In genomic region chr9:83615912-83616585, GRCm38 (mm10) we compare ENCODE assay signal across 11 mouse cellular contexts.
DNase-seq lines count a peak whose midpoint lies in the region; ATAC-seq and TF ChIP-seq lines count a peak whose summit lies in the region.
"Had no signal": no experiment of that assay in that cellular context is flagged by ENCODE, and none has a peak within 500 bp of the region (broad histone marks: within the 10 kb centered on the region; RNA-seq: fewer than 3 reads in every experiment).

No protein-coding gene starts in this region.

- no peak for DNase-seq in kidney, postnatal 4 days
- DNase-seq in CH12.LX (ENCODE audit: extremely low read depth) (no peak), R1 (ENCODE audit: low read depth, low spot score) (peak; percentile 21)
- DNase-seq in gastrocnemius, adult 2 months, result no peak
- DNase-seq in layer of hippocampus, adult 2 months (ENCODE audit: low spot score in 2 of 2), result no peak
- DNase-seq: embryo, embryonic 11 days; gastrocnemius, postnatal 25 days; kidney, adult 9 months; liver, postnatal 0 days had no signal

- WGBS in kidney, embryonic 15.5 days, result 13% methylated on average over 6 of the region's 6 CpGs
- 32% methylated on average over 6 of the region's 6 CpGs for WGBS in intestine, embryonic 16.5 days

- H3K4me1 ChIP-seq in kidney, embryonic 15.5 days, result peaks cover 30% of the 10 kb centered on the region
- H3K4me1 ChIP-seq in CH12.LX (ENCODE audit: control insufficient read depth in 1 of 2, insufficient read depth in 2 of 2), result peaks cover 4 to 18% of the 10 kb centered on the region in 2 experiments; a peak in 2 of 4 replicates
- peaks cover 5% of the 10 kb centered on the region; the same call in 1 of the 2 replicates for H3K4me1 ChIP-seq in intestine, embryonic 16.5 days (ENCODE audit: control insufficient read depth, insufficient read depth, low read length)

- dilution Hi-C loops in CH12.LX (cut with MboI; ENCODE audit: extremely low pct_ligation_motif_present, extremely low pct_unique_long_range_greater_than_20kb, low sequenced_read_pairs), result no loop called here

- H3K9me3 ChIP-seq in kidney, embryonic 15.5 days (replicated peaks), result no peaks in the 10 kb centered on the region
- no peaks in the 10 kb centered on the region for H3K9me3 ChIP-seq in CH12.LX (replicated peaks; ENCODE audit: low read length)
- no peaks in the 10 kb centered on the region for H3K9me3 ChIP-seq in intestine, embryonic 16.5 days (ENCODE audit: control insufficient read depth, low read length)

- peak overlapping the region; percentile 75 for H3K27ac ChIP-seq in kidney, embryonic 15.5 days
- no peak overlapping the region for H3K27ac ChIP-seq in CH12.LX (ENCODE audit: insufficient read depth, low read depth)
- H3K27ac ChIP-seq in intestine, embryonic 16.5 days (ENCODE audit: low read length), result no peak overlapping the region
- H3K27ac ChIP-seq in gastrocnemius, adult 2 months, result no peak overlapping the region
- H3K27ac ChIP-seq in layer of hippocampus, adult 2 months, result no peak overlapping the region

- no peaks in the 10 kb centered on the region for H3K79me2 ChIP-seq in CH12.LX (replicated peaks; ENCODE audit: control insufficient read depth, extremely low read depth, insufficient read depth, poor library complexity, severe bottlenecking)

- H3K27me3 ChIP-seq in kidney, embryonic 15.5 days, result no peaks in the 10 kb centered on the region
- H3K27me3 ChIP-seq in CH12.LX (replicated peaks), result no peaks in the 10 kb centered on the region
- H3K27me3 ChIP-seq in intestine, embryonic 16.5 days (replicated peaks; ENCODE audit: control insufficient read depth, insufficient read depth, low read length), result no peaks in the 10 kb centered on the region

- H3K4me3 ChIP-seq in kidney, embryonic 15.5 days (replicated peaks), result no peak overlapping the region
- H3K4me3 ChIP-seq in CH12.LX (replicated peaks in 1 of 3; ENCODE audit: low read depth in 2 of 3, low read length in 2 of 3, poor library complexity in 1 of 3), result no peak overlapping the region
- H3K4me3 ChIP-seq in intestine, embryonic 16.5 days (ENCODE audit: low read length), result no peak overlapping the region
- H3K4me3 ChIP-seq in gastrocnemius, adult 2 months, result no peak overlapping the region
- no peak overlapping the region for H3K4me3 ChIP-seq in layer of hippocampus, adult 2 months

- intact Hi-C loops in gastrocnemius, adult 2 months (cut with DNase I), result no loop called here

- H3K4me2 ChIP-seq in kidney, embryonic 15.5 days, result peak overlapping the region; percentile 15; the same call in 1 of the 2 replicates
- H3K4me2 ChIP-seq in CH12.LX (ENCODE audit: insufficient read depth, low read depth, poor library complexity, severe bottlenecking), result no peak overlapping the region
- H3K4me2 ChIP-seq in intestine, embryonic 16.5 days (ENCODE audit: low read depth, low read length), result no peak overlapping the region

- in situ Hi-C loops in CH12.LX (cut with MboI; ENCODE audit: low pct_ligation_motif_present, low pct_unique_long_range_greater_than_20kb, low sequenced_read_pairs), result loop anchor here (25.0 kb wide), 2 partner anchors 379 to 754 kb away; no protein-coding TSS in a partner anchor

- no peak for TF ChIP-seq RAD21 in CH12.LX (IDR thresholded peaks at IDR 0.05; ENCODE audit: low read depth, low read length)

- TF ChIP-seq CTCF in CH12.LX (conservative IDR thresholded peaks at IDR 0.05 in 1 of 2, IDR thresholded peaks at IDR 0.05 in 1 of 2; ENCODE audit: low read depth in 2 of 2, low read length in 2 of 2), result no peak
- TF ChIP-seq CTCF in gastrocnemius, adult 2 months (IDR thresholded peaks at IDR 0.05), result no peak
- TF ChIP-seq CTCF in layer of hippocampus, adult 2 months (conservative IDR thresholded peaks at IDR 0.05), result no peak

- no peak for TF ChIP-seq POLR2A in CH12.LX (IDR thresholded peaks at IDR 0.05; ENCODE audit: low read depth, low read length)

- no peak overlapping the region for H3K9ac ChIP-seq in kidney, embryonic 15.5 days
- H3K9ac ChIP-seq in CH12.LX (ENCODE audit: insufficient read depth, low read depth), result no peak overlapping the region
- no peak overlapping the region for H3K9ac ChIP-seq in intestine, embryonic 16.5 days (ENCODE audit: low read depth, low read length)
- H3K9ac ChIP-seq: liver, postnatal 0 days had no signal

- ATAC-seq in kidney, embryonic 15.5 days (replicated peaks; ENCODE audit: low FRiP score), result peak; percentile 88
- ATAC-seq in intestine, embryonic 16.5 days, result peak; percentile 80
- ATAC-seq: liver, postnatal 0 days had no signal

- H3K36me3 ChIP-seq in kidney, embryonic 15.5 days, result no peaks in the 10 kb centered on the region
- H3K36me3 ChIP-seq in CH12.LX (replicated peaks in 1 of 2; ENCODE audit: control insufficient read depth in 1 of 2, insufficient read depth in 1 of 2, low read length in 1 of 2), result no peaks in the 10 kb centered on the region
- no peaks in the 10 kb centered on the region for H3K36me3 ChIP-seq in intestine, embryonic 16.5 days (ENCODE audit: control insufficient read depth, insufficient read depth, low read length)

- no peak for TF ChIP-seq EP300 in CH12.LX (IDR thresholded peaks at IDR 0.05; ENCODE audit: low read length)

TF ChIP-seq in CH12.LX, 34 proteins besides CTCF, POLR2A, EP300 and RAD21:
- TF ChIP-seq ELF1 (IDR thresholded peaks at IDR 0.05; ENCODE audit: low read depth, low read length), result peak; percentile 45
- no peak for TF ChIP-seq IRF4 (IDR thresholded peaks at IDR 0.05; ENCODE audit: low read depth, low read length)
